Mouse (Mus musculus): ENCODE data around the gene Zc3h6. TPM values are rescaled to one million over a fixed set of nuclear protein-coding genes. Genes with fewer than 3 reads are reported as not detected.

The Zc3h6 gene
- total and polyA plus RNA-seq, 2 experiments from 2014 or later: 4.5 to 13.4 TPM

- 81% methylated on average over 9 of the region's 9 CpGs for WGBS
- Histone ChIP-seq H3K4me1 (ENCODE audit: insufficient read depth, low read length) (no peaks in the 10 kb centered on the region), H3K4me2 (ENCODE audit: low read depth, low read length) (no peak overlapping the region), H3K27ac (no peak overlapping the region), H3K27me3 (ENCODE audit: insufficient read depth, low read length) (no peaks in the 10 kb centered on the region), H3K9ac (replicated peaks; ENCODE audit: low read length) (no peak overlapping the region), H3K9me3 (ENCODE audit: low read length) (no peaks in the 10 kb centered on the region), H3K4me3 (ENCODE audit: low read length) (no peak overlapping the region), H3K36me3 (ENCODE audit: insufficient read depth, low read length) (no peaks in the 10 kb centered on the region)
- no peak for TF ChIP-seq CTCF (IDR thresholded peaks at IDR 0.05; ENCODE audit: low read depth)
- ATAC-seq (no peak), DNase-seq (ENCODE audit: low spot score) (no peak)
Observed at GRCm38 (mm10) chr2:129024820-129025219, 57.6 kb downstream of the Zc3h6 start.

- H3K9ac ChIP-seq (replicated peaks; ENCODE audit: low read length): no peak overlapping the region
- no peak overlapping the region for H3K4me3 ChIP-seq (ENCODE audit: low read length)
- 82% methylated on average over 5 of the region's 5 CpGs for WGBS
- peaks cover 4% of the 10 kb centered on the region; the same call in 1 of the 2 replicates for H3K27me3 ChIP-seq (ENCODE audit: insufficient read depth, low read length)
- H3K36me3 ChIP-seq (ENCODE audit: insufficient read depth, low read length): no peaks in the 10 kb centered on the region
- peaks cover 10% of the 10 kb centered on the region; the same call in 1 of the 2 replicates for H3K4me1 ChIP-seq (ENCODE audit: insufficient read depth, low read length)
- ATAC-seq: no peak
- H3K4me2 ChIP-seq (ENCODE audit: low read depth, low read length): no peak overlapping the region
- no peak for DNase-seq (ENCODE audit: low spot score)
- no peak overlapping the region for H3K27ac ChIP-seq
- TF ChIP-seq CTCF (IDR thresholded peaks at IDR 0.05; ENCODE audit: low read depth): no peak
- no peaks in the 10 kb centered on the region for H3K9me3 ChIP-seq (ENCODE audit: low read length)
Observed at GRCm38 (mm10) chr2:129035381-129035780, 68.2 kb downstream of the Zc3h6 start.

- DNase-seq (ENCODE audit: low spot score): peak; percentile 28
- Histone ChIP-seq H3K4me1 (ENCODE audit: insufficient read depth, low read length) (peaks cover 10% of the 10 kb centered on the region; the same call in 1 of the 2 replicates), H3K9me3 (ENCODE audit: low read length) (no peaks in the 10 kb centered on the region), H3K4me2 (ENCODE audit: low read depth, low read length) (peak overlapping the region; percentile 66), H3K4me3 (ENCODE audit: low read length) (peak overlapping the region; percentile 43), H3K27me3 (ENCODE audit: insufficient read depth, low read length) (peaks cover 4% of the 10 kb centered on the region; the same call in 1 of the 2 replicates), H3K27ac (no peak overlapping the region), H3K36me3 (ENCODE audit: insufficient read depth, low read length) (no peaks in the 10 kb centered on the region), H3K9ac (replicated peaks; ENCODE audit: low read length) (peak overlapping the region; percentile 53)
- 25% methylated on average over 15 of the region's 15 CpGs for WGBS
- no peak for TF ChIP-seq CTCF (IDR thresholded peaks at IDR 0.05; ENCODE audit: low read depth)
- peak; percentile 24; the same call in 1 of the 2 replicates for ATAC-seq
Observed at GRCm38 (mm10) chr2:129038426-129038936, 71.3 kb downstream of the Zc3h6 start.

GRCm38 (mm10) chr2:129038937-129039631 lies 71.9 kb downstream of the Zc3h6 start:
- H3K4me3 ChIP-seq (ENCODE audit: low read length): peak overlapping the region; percentile 43
- peak overlapping the region; percentile 53 for H3K9ac ChIP-seq (replicated peaks; ENCODE audit: low read length)
- 2% methylated on average over 62 of the region's 62 CpGs for WGBS
- no peak for TF ChIP-seq CTCF (IDR thresholded peaks at IDR 0.05; ENCODE audit: low read depth)
- H3K9me3 ChIP-seq (ENCODE audit: low read length): no peaks in the 10 kb centered on the region
- peaks cover 4% of the 10 kb centered on the region; the same call in 1 of the 2 replicates for H3K27me3 ChIP-seq (ENCODE audit: insufficient read depth, low read length)
- DNase-seq (ENCODE audit: low spot score) (peak; percentile 56), ATAC-seq (peak; percentile 87)
- H3K27ac ChIP-seq: peak overlapping the region; percentile 46; the same call in 1 of the 2 replicates
- peaks cover 10% of the 10 kb centered on the region; the same call in 1 of the 2 replicates for H3K4me1 ChIP-seq (ENCODE audit: insufficient read depth, low read length)
- H3K4me2 ChIP-seq (ENCODE audit: low read depth, low read length): peak overlapping the region; percentile 66
- H3K36me3 ChIP-seq (ENCODE audit: insufficient read depth, low read length): no peaks in the 10 kb centered on the region

- WGBS: 35% methylated on average over 6 of the region's 6 CpGs
- TF ChIP-seq CTCF (IDR thresholded peaks at IDR 0.05; ENCODE audit: low read depth): no peak
- no peak overlapping the region for H3K9ac ChIP-seq (replicated peaks; ENCODE audit: low read length)
- DNase-seq (ENCODE audit: low spot score) (no peak), ATAC-seq (no peak)
- peaks cover 10% of the 10 kb centered on the region; the same call in 1 of the 2 replicates for H3K4me1 ChIP-seq (ENCODE audit: insufficient read depth, low read length)
- H3K27me3 ChIP-seq (ENCODE audit: insufficient read depth, low read length): peaks cover 4% of the 10 kb centered on the region; the same call in 1 of the 2 replicates
- H3K4me3 ChIP-seq (ENCODE audit: low read length): no peak overlapping the region
- no peak overlapping the region for H3K4me2 ChIP-seq (ENCODE audit: low read depth, low read length)
- no peaks in the 10 kb centered on the region for H3K36me3 ChIP-seq (ENCODE audit: insufficient read depth, low read length)
- no peaks in the 10 kb centered on the region for H3K9me3 ChIP-seq (ENCODE audit: low read length)
- H3K27ac ChIP-seq: no peak overlapping the region
Observed at GRCm38 (mm10) chr2:129040567-129040966, 73.4 kb downstream of the Zc3h6 start.

GRCm38 (mm10) chr2:129046172-129046845 lies 79.1 kb downstream of the Zc3h6 start:
- ATAC-seq (no peak), DNase-seq (ENCODE audit: low spot score) (peak; percentile 35)
- WGBS: 60% methylated on average over 6 of the region's 6 CpGs
- Histone ChIP-seq H3K4me1 (ENCODE audit: insufficient read depth, low read length) (no peaks in the 10 kb centered on the region), H3K27ac (no peak overlapping the region), H3K36me3 (ENCODE audit: insufficient read depth, low read length) (no peaks in the 10 kb centered on the region), H3K9me3 (ENCODE audit: low read length) (no peaks in the 10 kb centered on the region), H3K4me3 (ENCODE audit: low read length) (no peak overlapping the region), H3K9ac (replicated peaks; ENCODE audit: low read length) (no peak overlapping the region), H3K4me2 (ENCODE audit: low read depth, low read length) (no peak overlapping the region), H3K27me3 (ENCODE audit: insufficient read depth, low read length) (no peaks in the 10 kb centered on the region)
- no peak for TF ChIP-seq CTCF (IDR thresholded peaks at IDR 0.05; ENCODE audit: low read depth)

Measured in hindbrain, postnatal 0 days (tissue).